Mouse (Mus musculus) intestine, embryonic 14.5 days (tissue): ENCODE data around the gene Tnfsf18. TPM values are rescaled to one million over a fixed set of nuclear protein-coding genes. Genes with fewer than 3 reads are reported as not detected.

Experiments
- ATAC-seq: fragments of 200-750 bp; cut with Nextera tagmentation; replicated peaks from 2 replicates; pipeline ENCODE4 v1.8.0; 2017; ENCODE audit warnings: low read depth, moderate number of reproducible peaks, moderate TSS enrichment, moderate library complexity; ENCODE audit not compliant: low FRiP score, low TSS enrichment
- DNase-seq: peaks from one replicate; pipeline ENCODE4 v3.0.0-alpha.2; 2018; ENCODE audit warnings: low spot score
- H3K27ac ChIP-seq: fragments of 300-500 bp; sonication (generic); 2 replicates; pipeline ENCODE4 v1.5.1; 2014; ENCODE audit warnings: low read depth, mild to moderate bottlenecking, control low read depth
- H3K27me3 ChIP-seq: fragments of 300-500 bp; sonication (generic); replicated peaks from 2 replicates; pipeline ENCODE4 v1.6.1; 2014; ENCODE audit warnings: low read length, control low read depth; ENCODE audit not compliant: control insufficient read depth, insufficient read depth
- H3K36me3 ChIP-seq: fragments of 300-500 bp; sonication (generic); 2 replicates; pipeline ENCODE4 v1.6.1; 2014; ENCODE audit warnings: low read length, control low read depth; ENCODE audit not compliant: control insufficient read depth, insufficient read depth
- H3K4me1 ChIP-seq: fragments of 300-500 bp; sonication (generic); replicated peaks from 2 replicates; pipeline ENCODE4 v1.6.1; 2014; ENCODE audit warnings: low read length, control low read depth, mixed read lengths; ENCODE audit not compliant: control insufficient read depth, insufficient read depth
- H3K4me2 ChIP-seq: fragments of 300-500 bp; sonication (generic); 2 replicates; pipeline ENCODE4 v1.6.1; 2014; ENCODE audit warnings: low read length
- H3K4me3 ChIP-seq: fragments of 300-500 bp; sonication (generic); 2 replicates; pipeline ENCODE4 v1.5.1; 2014; ENCODE audit warnings: low read depth, low read length, control low read depth, mixed read lengths
- H3K9ac ChIP-seq: fragments of 300-500 bp; sonication (generic); 2 replicates; pipeline ENCODE4 v1.6.1; 2014; ENCODE audit warnings: mild to moderate bottlenecking, low read length
- H3K9me3 ChIP-seq: fragments of 300-500 bp; sonication (generic); 2 replicates; pipeline ENCODE4 v1.6.1; 2016; ENCODE audit warnings: low read length, control low read depth; ENCODE audit not compliant: control insufficient read depth
- WGBS: fragments of 180-500 bp; shearing (Covaris S2); extraction: QIAGEN DNeasy Blood & Tissue Kit; methylation state at CpG from one replicate; pipeline ENCODE4 v1.1.7; 2014; 5-methylcytosine and 5-hydroxymethylcytosine counted together
- polyA plus RNA-seq: library from polyadenylated mRNA; unstranded; fragments of >200 nt; fragmentation: Nextera tagmentation; extraction: Ambion mirVana; gene quantifications from 2 replicates; pipeline ENCODE4 v1.2.1, GENCODE M21; 2014

Tnfsf18 gene
- polyA plus RNA-seq: not detected in 2 replicates

GRCm38 (mm10) chr1:161494343-161494742 lies at the start of gene Tnfsf18:
TSS of gene Tnfsf18 (plus strand) at chr1:161494655.
- DNase-seq (peak; percentile 58), ATAC-seq (no peak)
- no peak within 1 kb of the TSS for H3K4me2 ChIP-seq
- no peaks in the 10 kb centered on the region for H3K9me3 ChIP-seq
- no peak within 1 kb of the TSS for H3K27ac ChIP-seq
- no peak within 1 kb of the TSS for H3K9ac ChIP-seq
- 30% methylated on average over 8 of the region's 8 CpGs for WGBS
- H3K4me3 ChIP-seq: no peak within 1 kb of the TSS
- no peaks in the 10 kb centered on the region for H3K27me3 ChIP-seq
- H3K36me3 ChIP-seq: no peaks in the 10 kb centered on the region
- 0 out of 2 replicates have a peak, but pooled peaks cover 2% of the 10 kb centered on the region for H3K4me1 ChIP-seq

GRCm38 (mm10) chr1:161444858-161445257 lies 49.6 kb upstream of the Tnfsf18 start:
- no peak overlapping the region for H3K4me3 ChIP-seq
- WGBS: 68% methylated on average over 7 of the region's 7 CpGs
- no peaks in the 10 kb centered on the region for H3K9me3 ChIP-seq
- ATAC-seq (peak; percentile 88), DNase-seq (peak; percentile 56)
- peaks cover 4% of the 10 kb centered on the region; the same call in 1 of the 2 replicates for H3K4me1 ChIP-seq
- no peak overlapping the region for H3K9ac ChIP-seq
- no peaks in the 10 kb centered on the region for H3K36me3 ChIP-seq
- no peak overlapping the region for H3K27ac ChIP-seq
- H3K27me3 ChIP-seq: no peaks in the 10 kb centered on the region
- no peak overlapping the region for H3K4me2 ChIP-seq

- Histone ChIP-seq H3K36me3 (no peaks in the 10 kb centered on the region), H3K27me3 (no peaks in the 10 kb centered on the region), H3K4me3 (no peak overlapping the region), H3K4me2 (no peak overlapping the region), H3K9ac (no peak overlapping the region), H3K27ac (no peak overlapping the region), H3K4me1 (no peaks in the 10 kb centered on the region), H3K9me3 (no peaks in the 10 kb centered on the region)
- 35% methylated on average over 3 of the region's 3 CpGs for WGBS
- ATAC-seq: no peak
- DNase-seq: no peak
Measured at GRCm38 (mm10) chr1:161451683-161452245, 42.7 kb upstream of the Tnfsf18 start.

- H3K27me3 ChIP-seq: no peaks in the 10 kb centered on the region
- H3K27ac ChIP-seq: no peak overlapping the region
- H3K36me3 ChIP-seq: no peaks in the 10 kb centered on the region
- WGBS: 74% methylated on average over 1 of the region's 1 CpGs
- ATAC-seq (no peak), DNase-seq (no peak)
- no peaks in the 10 kb centered on the region for H3K4me1 ChIP-seq
- no peak overlapping the region for H3K4me3 ChIP-seq
- no peaks in the 10 kb centered on the region for H3K9me3 ChIP-seq
- no peak overlapping the region for H3K9ac ChIP-seq
- H3K4me2 ChIP-seq: no peak overlapping the region
Measured at GRCm38 (mm10) chr1:161452250-161452649, 42.2 kb upstream of the Tnfsf18 start.

- no peak overlapping the region for H3K4me3 ChIP-seq
- no peaks in the 10 kb centered on the region for H3K4me1 ChIP-seq
- no peaks in the 10 kb centered on the region for H3K9me3 ChIP-seq
- 67% methylated on average over 2 of the region's 2 CpGs for WGBS
- no peak overlapping the region for H3K4me2 ChIP-seq
- H3K27me3 ChIP-seq: no peaks in the 10 kb centered on the region
- ATAC-seq (no peak), DNase-seq (no peak)
- H3K27ac ChIP-seq: peak overlapping the region; percentile 38; the same call in 1 of the 2 replicates
- no peaks in the 10 kb centered on the region for H3K36me3 ChIP-seq
- no peak overlapping the region for H3K9ac ChIP-seq
Measured at GRCm38 (mm10) chr1:161463388-161464085, 30.9 kb upstream of the Tnfsf18 start.

GRCm38 (mm10) chr1:161477221-161477620 lies 17.2 kb upstream of the Tnfsf18 start:
- Histone ChIP-seq H3K27ac (no peak overlapping the region), H3K36me3 (no peaks in the 10 kb centered on the region), H3K4me2 (no peak overlapping the region), H3K9ac (no peak overlapping the region), H3K4me3 (no peak overlapping the region), H3K9me3 (no peaks in the 10 kb centered on the region), H3K4me1 (no peaks in the 10 kb centered on the region), H3K27me3 (no peaks in the 10 kb centered on the region)
- 83% methylated on average over 3 of the region's 3 CpGs for WGBS
- no peak for DNase-seq
- ATAC-seq: no peak

GRCm38 (mm10) chr1:161479854-161480253 lies 14.6 kb upstream of the Tnfsf18 start:
- H3K9me3 ChIP-seq: no peaks in the 10 kb centered on the region
- no peak overlapping the region for H3K4me3 ChIP-seq
- no peak for ATAC-seq
- WGBS: 73% methylated on average over 1 of the region's 1 CpGs
- H3K4me1 ChIP-seq: no peaks in the 10 kb centered on the region
- H3K4me2 ChIP-seq: no peak overlapping the region
- H3K27ac ChIP-seq: no peak overlapping the region
- no peaks in the 10 kb centered on the region for H3K36me3 ChIP-seq
- DNase-seq: no peak
- no peaks in the 10 kb centered on the region for H3K27me3 ChIP-seq
- H3K9ac ChIP-seq: no peak overlapping the region

- Histone ChIP-seq H3K4me3 (no peak overlapping the region), H3K4me2 (no peak overlapping the region), H3K9ac (no peak overlapping the region), H3K4me1 (no peaks in the 10 kb centered on the region), H3K36me3 (no peaks in the 10 kb centered on the region), H3K9me3 (no peaks in the 10 kb centered on the region), H3K27ac (no peak overlapping the region), H3K27me3 (no peaks in the 10 kb centered on the region)
- WGBS: 83% methylated on average over 3 of the region's 3 CpGs
- DNase-seq: no peak
- ATAC-seq: no peak
Measured at GRCm38 (mm10) chr1:161482211-161482610, 12.2 kb upstream of the Tnfsf18 start.

- no peaks in the 10 kb centered on the region for H3K36me3 ChIP-seq
- H3K9ac ChIP-seq: no peak overlapping the region
- DNase-seq: no peak
- H3K4me3 ChIP-seq: no peak overlapping the region
- no peak overlapping the region for H3K4me2 ChIP-seq
- ATAC-seq: no peak
- no peak overlapping the region for H3K27ac ChIP-seq
- no peaks in the 10 kb centered on the region for H3K9me3 ChIP-seq
- WGBS: 81% methylated on average over 5 of the region's 5 CpGs
- H3K27me3 ChIP-seq: no peaks in the 10 kb centered on the region
- H3K4me1 ChIP-seq: no peaks in the 10 kb centered on the region
Measured at GRCm38 (mm10) chr1:161487069-161487468, 7.4 kb upstream of the Tnfsf18 start.
